Mouse (Mus musculus): ENCODE measurements around the gene Hamp2. TPM values are rescaled to one million over a fixed set of nuclear protein-coding genes. Genes with fewer than 3 reads are reported as not detected.
"Not testable (repeated sequence)": the region's sequence is repeated elsewhere in the genome, so short reads cannot be mapped to it uniquely, and the experiment has no call there.

Hamp2 gene
- not detected in 2 replicates for polyA plus RNA-seq (2015; fragmentation: Nextera tagmentation; extraction: Ambion mirVana)

DNA sequence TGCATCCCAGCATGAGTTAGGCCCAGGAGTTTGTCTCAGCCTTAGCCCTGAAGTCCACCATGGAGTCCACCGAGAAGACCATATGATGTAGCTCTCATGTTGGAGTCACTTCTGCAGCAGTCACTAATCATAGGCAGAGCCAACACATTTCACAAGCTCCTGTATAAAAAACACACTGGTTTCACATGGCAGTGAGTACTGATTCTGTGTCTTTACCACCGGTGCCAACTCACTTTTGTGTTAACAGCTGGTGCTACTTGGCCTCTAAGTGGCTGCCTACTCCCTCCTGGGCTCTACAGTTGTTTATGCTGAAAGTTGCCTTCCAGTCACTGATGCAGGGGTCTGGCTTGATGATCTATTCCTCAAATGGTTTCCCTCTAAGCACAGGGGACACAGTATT, at the start of gene Hamp2:
Hamp2 (minus strand) TSS at position 101 of the 400 bp plus-strand sequence.
- H3K4me1 ChIP-seq (replicated peaks); H3K4me3 ChIP-seq; ATAC-seq (ENCODE audit: low read depth); H3K9me3 ChIP-seq; H3K27me3 ChIP-seq; H3K36me3 ChIP-seq; H3K4me2 ChIP-seq; H3K27ac ChIP-seq (replicated peaks); H3K9ac ChIP-seq: not testable (repeated sequence)
- WGBS: 68% methylated on average over 2 of the region's 2 CpGs

DNA sequence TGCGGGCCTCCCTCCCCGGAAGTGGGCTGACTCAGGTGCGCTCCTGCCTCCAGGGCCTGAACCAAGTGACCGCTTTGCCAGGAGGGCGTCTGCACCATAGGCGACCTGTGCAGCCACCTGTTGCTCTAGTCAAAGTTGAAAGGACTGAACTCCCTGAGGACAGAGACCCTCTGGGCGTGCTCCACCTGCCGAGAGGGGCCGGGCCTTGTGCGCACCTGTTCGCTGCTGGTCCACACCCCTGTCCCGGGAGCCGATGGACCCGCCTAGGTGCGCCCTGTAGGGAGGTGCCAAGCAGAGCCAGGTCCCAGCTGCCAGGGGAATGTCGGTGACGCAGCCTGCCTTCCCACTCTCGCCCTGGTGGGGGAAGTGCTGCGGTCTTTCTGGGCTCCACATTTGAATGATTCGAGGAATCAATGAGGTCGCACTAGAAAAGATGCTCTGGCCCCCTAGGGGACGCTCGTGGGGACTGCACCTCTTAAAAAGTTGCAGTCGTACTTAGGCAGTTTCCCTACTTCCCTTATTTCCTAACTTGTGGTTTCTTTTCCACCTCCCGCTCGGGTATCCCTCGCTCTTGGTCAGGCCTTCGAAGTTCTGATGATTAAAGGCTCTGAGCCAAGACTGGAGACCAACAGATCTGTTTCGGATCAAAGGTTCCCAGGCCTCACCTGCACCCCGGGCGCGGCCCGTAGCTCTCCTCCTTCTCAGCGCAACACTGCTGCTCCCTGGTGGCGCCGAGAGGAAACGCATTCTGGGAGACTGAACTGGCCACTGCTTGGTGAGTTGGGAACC, 49.2 kb upstream of the Hamp2 start, which contains the start of gene Fam187b:
Fam187b (plus strand) TSS at position 290 of the 789 bp plus-strand sequence.
- peak within 1 kb of the TSS; percentile 42 for H3K9ac ChIP-seq
- no peak within 1 kb of the TSS for H3K27ac ChIP-seq (replicated peaks)
- H3K4me3 ChIP-seq: peak within 1 kb of the TSS; percentile 33
- no peaks in the 10 kb centered on the region for H3K36me3 ChIP-seq
- peaks cover 10% of the 10 kb centered on the region for H3K4me1 ChIP-seq (replicated peaks)
- peak within 1 kb of the TSS; percentile 58 for H3K4me2 ChIP-seq
- ATAC-seq (ENCODE audit: low read depth): peak; percentile 72
- no peaks in the 10 kb centered on the region for H3K9me3 ChIP-seq
- H3K27me3 ChIP-seq: peaks cover 24% of the 10 kb centered on the region
- WGBS: 1% methylated on average over 37 of the region's 37 CpGs

DNA sequence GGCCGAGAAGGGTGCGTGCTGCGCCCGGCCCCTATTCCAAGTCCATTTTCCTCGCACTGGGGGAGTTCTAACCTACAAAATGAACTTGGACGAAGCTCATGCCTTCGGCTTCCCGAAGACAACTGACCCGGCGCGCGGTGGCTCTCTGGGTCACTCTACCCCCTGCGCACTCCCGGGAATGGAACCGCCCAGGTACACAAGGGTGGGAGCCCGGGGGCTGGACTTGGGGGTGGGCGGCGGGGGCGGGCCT, 48.7 kb upstream of the Hamp2 start, which contains the start of gene Lsr:
Lsr (minus strand) TSS at position 214 of the 250 bp plus-strand sequence.
- 1% methylated on average over 19 of the region's 19 CpGs for WGBS
- peak within 1 kb of the TSS; percentile 33 for H3K4me3 ChIP-seq
- peaks cover 10% of the 10 kb centered on the region for H3K4me1 ChIP-seq (replicated peaks)
- peak within 1 kb of the TSS; percentile 58 for H3K4me2 ChIP-seq
- no peak within 1 kb of the TSS for H3K27ac ChIP-seq (replicated peaks)
- H3K9ac ChIP-seq: peak within 1 kb of the TSS; percentile 42
- H3K27me3 ChIP-seq: peaks cover 24% of the 10 kb centered on the region
- no peaks in the 10 kb centered on the region for H3K9me3 ChIP-seq
- no peaks in the 10 kb centered on the region for H3K36me3 ChIP-seq
- ATAC-seq (ENCODE audit: low read depth): peak; percentile 23; the same call in 1 of the 2 replicates

DNA sequence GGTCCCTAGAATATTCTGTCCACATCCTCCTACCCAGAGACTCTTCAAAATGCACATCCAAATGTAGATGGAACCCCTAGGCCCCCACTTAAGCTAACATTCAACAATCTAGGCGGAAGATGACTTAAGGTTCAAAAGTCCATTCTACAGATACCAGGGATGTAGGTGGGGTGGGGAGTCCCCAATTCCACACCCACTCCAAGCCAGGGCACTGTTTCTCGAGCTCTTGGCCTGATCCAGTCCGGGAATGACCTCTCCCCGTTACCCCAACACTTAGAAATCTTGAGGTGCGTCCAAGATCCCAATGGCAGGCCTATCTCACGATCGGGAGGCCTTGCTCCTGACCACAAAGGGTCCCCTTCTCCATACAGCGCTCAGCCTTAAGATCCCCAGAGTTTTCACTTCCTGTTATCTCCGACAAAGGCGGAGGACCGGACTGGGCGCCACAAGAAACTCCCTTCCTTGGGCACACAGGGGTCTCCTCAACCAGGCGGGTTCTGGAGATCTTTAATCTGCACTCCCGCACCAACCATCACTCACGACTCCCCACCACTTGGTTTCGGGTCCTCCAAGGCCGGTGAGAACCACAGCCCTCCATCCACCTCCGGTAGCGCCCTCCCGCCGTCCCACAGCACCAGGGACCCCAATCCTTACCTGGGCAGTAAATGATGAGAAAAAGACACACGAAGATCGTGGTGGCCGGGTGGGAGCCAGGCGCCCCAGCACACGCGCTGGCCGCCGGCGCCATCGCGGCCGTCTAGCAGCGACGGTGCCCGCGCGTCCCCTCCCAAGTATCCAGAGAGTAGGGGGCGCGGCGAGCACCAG, 48.2 kb upstream of the Hamp2 start:
- peak overlapping the region; percentile 58 for H3K4me2 ChIP-seq

GRCm38 (mm10) chr7:30971901-30972300, 47.4 kb upstream of the Hamp2 start:
- Histone ChIP-seq H3K4me1 (replicated peaks) (peaks cover 10% of the 10 kb centered on the region), H3K27me3 (peaks cover 24% of the 10 kb centered on the region), H3K27ac (replicated peaks) (no peak overlapping the region), H3K9me3 (no peaks in the 10 kb centered on the region), H3K4me3 (peak overlapping the region; percentile 33; the same call in 1 of the 2 replicates), H3K9ac (no peak overlapping the region), H3K36me3 (no peaks in the 10 kb centered on the region), H3K4me2 (peak overlapping the region; percentile 58)
- ATAC-seq (ENCODE audit: low read depth): no peak
- 89% methylated on average over 15 of the region's 15 CpGs for WGBS

More for the DNA sequence above, 48.2 kb upstream of the Hamp2 start:
- peak overlapping the region; percentile 42; the same call in 1 of the 2 replicates for H3K9ac ChIP-seq
- 3% methylated on average over 41 of the region's 41 CpGs for WGBS
- no peaks in the 10 kb centered on the region for H3K36me3 ChIP-seq
- H3K9me3 ChIP-seq: no peaks in the 10 kb centered on the region
- H3K27me3 ChIP-seq: peaks cover 24% of the 10 kb centered on the region
- peak overlapping the region; percentile 33 for H3K4me3 ChIP-seq
- no peak for ATAC-seq (ENCODE audit: low read depth)
- peaks cover 10% of the 10 kb centered on the region for H3K4me1 ChIP-seq (replicated peaks)
- no peak overlapping the region for H3K27ac ChIP-seq (replicated peaks)

- H3K27ac ChIP-seq (replicated peaks): no peak overlapping the region
- no peak overlapping the region for H3K9ac ChIP-seq
- H3K36me3 ChIP-seq: no peaks in the 10 kb centered on the region
- no peak for ATAC-seq (ENCODE audit: low read depth)
- H3K4me2 ChIP-seq: no peak overlapping the region
- H3K4me1 ChIP-seq (replicated peaks): peaks cover 10% of the 10 kb centered on the region
- H3K4me3 ChIP-seq: no peak overlapping the region
- peaks cover 24% of the 10 kb centered on the region for H3K27me3 ChIP-seq
- 81% methylated on average over 4 of the region's 4 CpGs for WGBS
- H3K9me3 ChIP-seq: no peaks in the 10 kb centered on the region
Observed at GRCm38 (mm10) chr7:30969174-30969573, 44.7 kb upstream of the Hamp2 start.

- no peak overlapping the region for H3K4me3 ChIP-seq
- no peak overlapping the region for H3K4me2 ChIP-seq
- WGBS: 89% methylated on average over 8 of the region's 8 CpGs
- peaks cover 21% of the 10 kb centered on the region for H3K27me3 ChIP-seq
- no peaks in the 10 kb centered on the region for H3K36me3 ChIP-seq
- H3K9ac ChIP-seq: no peak overlapping the region
- H3K27ac ChIP-seq (replicated peaks): no peak overlapping the region; the same call in 1 of the 2 replicates
- ATAC-seq (ENCODE audit: low read depth): no peak
- H3K4me1 ChIP-seq (replicated peaks): peaks cover 6% of the 10 kb centered on the region
- H3K9me3 ChIP-seq: no peaks in the 10 kb centered on the region
Observed at GRCm38 (mm10) chr7:30968611-30969010, 44.1 kb upstream of the Hamp2 start.

DNA sequence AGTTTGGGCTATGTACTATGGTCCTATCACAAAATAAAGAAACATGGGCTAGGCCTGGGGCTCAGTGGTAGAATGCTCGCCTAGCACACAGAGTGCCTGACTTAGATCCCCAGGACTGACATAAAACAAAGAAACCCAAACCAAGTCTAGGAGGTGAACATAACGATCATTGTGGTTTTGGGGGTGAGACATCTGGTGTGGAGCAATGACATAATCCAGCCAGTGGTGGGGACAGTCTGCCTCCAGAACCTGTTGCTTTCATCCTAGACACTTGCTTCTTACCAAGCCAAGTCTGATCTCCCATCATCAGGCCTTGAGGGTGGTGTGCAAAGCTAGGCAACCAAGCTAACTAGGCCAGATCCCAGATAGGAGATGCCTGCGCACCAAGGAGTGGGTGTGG, 42.2 kb upstream of the Hamp2 start:
- H3K27me3 ChIP-seq: peaks cover under 1% of the 10 kb centered on the region; the same call in 1 of the 2 replicates
- H3K4me1 ChIP-seq (replicated peaks): no peaks in the 10 kb centered on the region
- no peak overlapping the region for H3K4me2 ChIP-seq
- no peaks in the 10 kb centered on the region for H3K9me3 ChIP-seq
- no peak for ATAC-seq (ENCODE audit: low read depth)
- H3K27ac ChIP-seq (replicated peaks): no peak overlapping the region
- 82% methylated on average over 3 of the region's 3 CpGs for WGBS
- no peaks in the 10 kb centered on the region for H3K36me3 ChIP-seq
- no peak overlapping the region for H3K4me3 ChIP-seq
- no peak overlapping the region for H3K9ac ChIP-seq

DNA sequence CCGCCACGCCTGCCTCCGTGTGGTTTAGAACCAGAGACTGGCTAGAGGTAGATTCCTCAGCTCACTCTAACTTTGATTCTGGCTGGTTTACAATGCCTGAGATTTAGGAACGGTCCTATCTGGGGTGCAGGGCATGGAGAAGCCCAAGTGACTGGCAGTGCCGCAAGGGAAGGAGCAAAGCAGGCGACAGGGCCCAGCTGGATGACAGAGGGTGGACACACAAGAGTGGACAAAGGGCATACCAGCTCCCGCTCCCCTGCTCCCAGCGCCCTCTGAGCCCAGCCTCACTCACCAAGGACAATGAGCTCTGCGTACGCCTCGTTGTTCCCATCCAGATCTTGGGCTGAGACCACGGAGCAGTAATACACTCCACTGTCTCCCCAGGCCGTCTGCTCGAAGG, 41.2 kb upstream of the Hamp2 start:
- Histone ChIP-seq H3K27ac (replicated peaks) (no peak overlapping the region), H3K4me1 (replicated peaks) (no peaks in the 10 kb centered on the region), H3K9ac (no peak overlapping the region), H3K27me3 (no peaks in the 10 kb centered on the region), H3K4me2 (no peak overlapping the region), H3K9me3 (no peaks in the 10 kb centered on the region), H3K36me3 (no peaks in the 10 kb centered on the region), H3K4me3 (no peak overlapping the region)
- WGBS: 63% methylated on average over 14 of the region's 14 CpGs
- no peak for ATAC-seq (ENCODE audit: low read depth)

GRCm38 (mm10) chr7:30964366-30964765, 39.9 kb upstream of the Hamp2 start:
- Histone ChIP-seq H3K4me1 (replicated peaks) (peaks cover 5% of the 10 kb centered on the region; the same call in 1 of the 2 replicates), H3K9ac (no peak overlapping the region), H3K36me3 (peaks cover 3% of the 10 kb centered on the region; the same call in 1 of the 2 replicates), H3K27me3 (no peaks in the 10 kb centered on the region), H3K4me3 (no peak overlapping the region), H3K4me2 (no peak overlapping the region), H3K9me3 (no peaks in the 10 kb centered on the region), H3K27ac (replicated peaks) (no peak overlapping the region)
- ATAC-seq (ENCODE audit: low read depth): no peak
- WGBS: 88% methylated on average over 7 of the region's 7 CpGs

GRCm38 (mm10) chr7:30962862-30963261, 38.4 kb upstream of the Hamp2 start:
- ATAC-seq (ENCODE audit: low read depth): no peak
- Histone ChIP-seq H3K4me1 (replicated peaks) (peaks cover 20% of the 10 kb centered on the region), H3K36me3 (peaks cover 15% of the 10 kb centered on the region), H3K9me3 (no peaks in the 10 kb centered on the region), H3K4me2 (no peak overlapping the region), H3K9ac (no peak overlapping the region), H3K27me3 (no peaks in the 10 kb centered on the region), H3K4me3 (no peak overlapping the region), H3K27ac (replicated peaks) (no peak overlapping the region)
- WGBS: 92% methylated on average over 5 of the region's 5 CpGs

- no peak overlapping the region for H3K27ac ChIP-seq (replicated peaks)
- no peaks in the 10 kb centered on the region for H3K27me3 ChIP-seq
- no peaks in the 10 kb centered on the region for H3K9me3 ChIP-seq
- peaks cover 18% of the 10 kb centered on the region for H3K36me3 ChIP-seq
- no peak overlapping the region for H3K9ac ChIP-seq
- peaks cover 31% of the 10 kb centered on the region for H3K4me1 ChIP-seq (replicated peaks)
- H3K4me3 ChIP-seq: no peak overlapping the region
- H3K4me2 ChIP-seq: no peak overlapping the region
- ATAC-seq (ENCODE audit: low read depth): no peak
- WGBS: 82% methylated on average over 6 of the region's 6 CpGs
Observed at GRCm38 (mm10) chr7:30959786-30960349, 35.4 kb upstream of the Hamp2 start.
